Mouse (Mus musculus) frontal cortex, postnatal 10 days (tissue): ENCODE results near the gene Ap2a1.
A peak's percentile ranks its signal among the peaks of the same experiment; 100 is the strongest.

Experiments used
- DNase-seq, 2 experiments: peaks; one replicate each; pipeline ENCODE4 v3.0.0; 2022; ENCODE audit warnings: low spot score in 2 of 2, mixed read lengths in 1 of 2

The Ap2a1 gene

GRCm38 (mm10) chr7:44953561-44953960 lies 24.3 kb upstream of the Ap2a1 start:
- DNase-seq: peak in 1 of 2 experiments; percentile 7

DNA sequence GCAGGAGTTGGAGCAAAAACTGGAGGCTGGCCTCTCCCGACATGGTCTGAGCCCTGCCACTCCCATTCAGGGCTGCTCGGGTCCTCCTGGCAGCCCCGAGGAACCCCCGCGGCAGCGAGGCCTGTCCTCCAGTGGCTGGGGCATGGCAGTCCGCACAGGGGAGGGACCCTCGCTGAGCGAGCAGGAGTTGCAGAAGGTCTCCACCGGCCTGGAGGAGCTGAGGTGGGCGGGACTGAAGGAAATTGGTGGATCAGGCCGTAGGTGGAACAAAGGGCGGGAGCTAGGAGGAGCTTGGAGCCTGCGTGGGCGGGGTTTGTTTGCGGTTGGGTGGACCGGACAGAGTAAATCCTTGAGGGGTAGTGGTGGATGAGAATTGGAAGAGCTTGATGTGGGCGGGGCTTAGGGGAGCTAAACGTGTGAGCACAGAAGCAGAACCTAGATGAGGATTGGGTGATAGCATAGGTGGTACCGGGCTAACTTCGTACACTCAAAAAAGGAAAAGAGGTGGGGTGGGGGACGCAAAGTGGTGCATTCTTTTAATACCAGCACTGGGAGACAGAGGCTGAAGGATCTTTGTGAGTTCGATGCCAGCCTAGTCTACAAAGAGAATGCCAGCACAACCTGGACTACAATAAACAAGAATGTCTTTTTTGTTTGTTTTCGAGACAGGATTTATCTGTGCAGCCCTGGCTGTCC lies 23.5 kb upstream of the Ap2a1 start:
- peak; percentile 80 to 83 for DNase-seq

- DNase-seq: no peak
Measured at GRCm38 (mm10) chr7:44951960-44952359, 22.7 kb upstream of the Ap2a1 start.

- peak in 1 of 2 experiments; percentile 5 for DNase-seq
Measured at GRCm38 (mm10) chr7:44949922-44950321, 20.6 kb upstream of the Ap2a1 start.

- DNase-seq: no peak
Measured at GRCm38 (mm10) chr7:44942904-44943303, 13.6 kb upstream of the Ap2a1 start, which contains the start of gene Tsks. Gene Tsks, plus strand, starts transcription at chr7:44943204.

DNA sequence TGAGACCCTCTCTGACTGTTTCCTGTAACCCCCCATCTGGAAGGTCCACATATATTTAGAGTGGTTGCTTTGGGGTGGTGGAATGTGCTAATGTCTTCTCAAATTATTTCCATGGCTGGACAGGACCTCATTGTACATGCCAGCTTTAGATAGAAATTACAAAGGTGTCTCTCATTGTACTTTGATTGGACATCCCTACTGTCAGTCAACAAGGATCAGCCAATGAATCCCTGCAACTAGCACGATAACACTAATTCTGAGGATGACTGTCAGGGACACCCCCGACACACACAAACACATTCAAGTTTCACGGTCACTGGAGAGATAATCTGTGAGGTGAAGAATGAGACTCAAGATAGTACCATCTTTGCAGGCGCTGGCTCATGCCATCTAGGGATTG lies 9.4 kb upstream of the Ap2a1 start:
- no peak for DNase-seq

DNA sequence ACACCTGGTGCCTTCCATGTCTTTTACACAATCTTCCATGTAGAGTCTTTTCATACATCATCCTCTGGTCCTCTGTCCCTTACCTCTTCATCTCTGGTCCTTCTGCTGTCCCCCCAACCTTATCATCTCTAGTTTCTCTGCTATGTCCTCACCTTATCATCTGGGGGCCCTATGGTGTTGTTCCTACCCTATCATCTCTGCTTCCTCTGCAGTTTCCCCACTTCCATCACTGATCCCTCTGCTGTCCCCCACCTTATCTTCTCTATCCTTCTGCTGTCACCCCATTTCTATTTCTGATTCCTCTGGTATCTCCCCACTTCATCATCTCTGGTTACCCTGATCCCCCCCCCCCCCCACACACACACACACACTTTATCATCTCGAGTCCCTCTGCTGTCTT lies 726 bp downstream of the Ap2a1 start:
- no peak for DNase-seq

DNA sequence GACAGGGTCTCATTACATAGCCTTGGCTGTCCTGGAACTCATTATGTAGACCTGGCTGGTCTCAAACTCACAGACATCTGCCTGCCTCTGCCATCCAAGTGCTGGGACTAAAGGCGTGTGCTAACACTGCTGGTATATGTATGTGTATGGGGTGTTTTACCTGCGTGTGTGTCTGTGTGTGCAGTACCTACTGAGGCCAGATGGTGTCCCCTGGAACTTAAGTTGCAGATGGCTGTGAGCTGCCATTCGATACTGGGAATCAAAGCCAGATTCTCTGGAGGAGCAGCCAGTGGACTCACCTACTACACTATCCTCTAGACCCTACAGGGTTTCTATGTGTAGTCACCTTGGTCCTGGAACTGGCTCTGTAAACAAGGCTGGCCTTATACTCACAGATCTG lies 3.8 kb downstream of the Ap2a1 start:
- DNase-seq: peak in 1 of 2 experiments; percentile 27

DNA sequence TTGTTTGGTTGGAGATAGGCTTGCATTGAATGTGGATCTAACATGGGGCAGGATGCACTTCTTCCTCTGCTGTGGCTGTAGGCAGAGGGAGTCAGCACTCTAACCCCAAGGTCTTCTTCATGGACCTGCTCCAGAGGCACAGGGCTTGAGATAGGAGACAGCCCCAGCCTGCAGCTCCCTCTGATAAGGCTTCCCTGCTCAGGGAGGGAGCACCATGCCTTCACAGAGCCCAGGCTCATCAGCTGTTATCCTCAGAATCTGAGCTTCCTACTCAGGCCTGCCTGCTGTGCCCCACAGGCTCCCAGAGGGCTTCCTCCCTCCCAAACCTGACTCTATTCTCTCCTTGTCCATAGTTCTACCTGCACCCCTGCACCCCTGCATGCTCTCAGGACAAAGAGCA lies 6.8 kb downstream of the Ap2a1 start:
- DNase-seq: no peak

GRCm38 (mm10) chr7:44919127-44919526 lies 10.2 kb downstream of the Ap2a1 start:
- no peak for DNase-seq

DNA sequence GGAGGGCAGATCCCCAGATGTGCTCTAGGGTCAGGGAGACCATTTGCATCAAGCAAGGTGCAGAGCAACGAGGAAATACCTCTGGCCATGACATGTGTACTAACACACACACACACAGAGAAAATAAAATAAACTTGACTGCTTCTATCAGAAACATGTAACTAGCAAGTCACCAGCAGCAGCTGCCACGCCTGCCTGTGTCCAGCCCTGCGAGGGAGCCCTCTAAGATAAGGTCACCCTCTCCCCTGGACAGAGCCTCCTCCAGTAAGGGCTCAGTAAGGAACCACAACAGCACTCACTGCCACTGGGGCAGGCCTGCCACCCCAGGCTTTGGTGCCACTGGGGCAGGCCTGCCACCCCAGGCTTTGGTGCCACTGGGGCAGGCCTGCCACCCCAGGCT lies 11.1 kb downstream of the Ap2a1 start:
- no peak for DNase-seq

DNA sequence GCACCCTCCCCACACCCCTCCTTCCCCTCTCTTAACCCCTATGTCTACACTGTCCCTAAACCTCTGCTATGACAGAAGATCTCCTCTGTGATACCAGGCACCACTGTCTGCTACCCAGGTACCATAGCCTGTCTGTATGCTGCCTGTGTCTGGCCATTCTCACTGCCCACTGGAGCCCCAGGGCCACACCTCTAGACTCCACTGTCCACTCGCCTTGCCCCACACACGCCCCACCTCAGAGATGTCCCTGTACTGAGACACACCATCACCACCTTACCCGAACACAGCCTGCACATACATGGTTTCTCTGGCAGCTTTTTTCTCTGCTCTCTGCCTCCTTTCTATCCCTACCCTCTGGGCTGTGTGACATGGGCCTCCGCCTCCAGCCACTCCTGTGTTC lies 12.4 kb downstream of the Ap2a1 start:
- no peak for DNase-seq

DNA sequence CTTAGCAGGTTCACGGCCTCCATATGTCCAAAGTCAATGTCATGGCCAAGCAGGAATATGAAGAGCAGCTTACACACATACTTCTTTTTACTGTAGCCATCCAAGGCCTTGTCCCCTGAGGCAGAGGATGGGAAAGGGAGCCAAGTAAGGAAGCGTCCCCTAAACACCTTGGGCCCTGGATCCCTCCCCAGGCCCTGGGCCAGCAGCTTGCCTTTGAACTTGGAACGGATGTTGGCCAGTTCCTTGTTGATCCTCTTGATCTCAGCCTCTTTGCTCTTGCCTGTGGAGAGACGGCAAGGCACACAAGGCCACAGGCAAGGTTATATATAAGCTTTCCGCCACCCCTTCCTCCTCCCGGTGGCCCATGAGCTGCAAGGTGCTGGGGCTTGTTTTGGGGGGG lies 13.1 kb downstream of the Ap2a1 start:
- DNase-seq: no peak

DNA sequence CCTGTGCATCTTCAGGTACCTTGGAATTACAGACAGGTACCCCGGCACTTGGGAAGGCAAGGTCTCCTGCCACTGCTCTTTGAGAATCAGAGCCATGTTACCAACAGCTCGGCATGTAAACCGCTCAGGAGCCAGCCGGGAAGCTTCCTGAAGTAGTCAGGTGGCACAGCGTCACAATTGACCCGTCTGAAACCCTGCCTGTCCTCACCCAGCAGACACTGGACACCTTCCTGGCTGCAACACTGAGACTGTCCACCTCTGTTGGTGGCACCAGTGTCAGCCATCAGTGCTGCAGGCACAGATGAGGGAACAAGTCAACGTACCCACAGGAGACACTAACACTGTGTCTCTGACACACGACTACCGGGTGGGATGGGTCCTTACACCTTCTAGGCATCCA lies 14.0 kb downstream of the Ap2a1 start:
- no peak for DNase-seq

GRCm38 (mm10) chr7:44914396-44914795 lies 14.9 kb downstream of the Ap2a1 start:
- no peak for DNase-seq

- no peak for DNase-seq
Measured at GRCm38 (mm10) chr7:44908706-44909476, 20.4 kb downstream of the Ap2a1 start.

DNA sequence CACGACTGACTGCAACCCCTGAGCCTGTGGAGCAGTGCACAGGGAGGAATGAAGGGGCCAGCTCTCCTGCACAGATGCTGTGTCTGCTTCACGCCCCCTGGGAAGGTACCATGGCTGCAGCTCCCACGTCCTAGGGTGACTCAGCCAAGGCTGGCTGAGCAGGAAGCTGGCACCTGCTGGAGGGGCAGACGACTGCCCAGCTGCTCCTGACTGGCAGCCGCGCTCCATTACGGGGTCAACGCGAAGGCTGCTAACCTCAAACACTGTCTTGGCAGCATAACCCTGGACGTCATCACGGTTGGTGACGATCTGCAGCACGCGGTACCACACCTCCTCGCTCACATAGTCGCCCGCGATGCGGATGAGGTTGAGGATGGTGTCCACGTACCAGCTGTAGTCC lies 23.9 kb downstream of the Ap2a1 start:
- no peak for DNase-seq

GRCm38 (mm10) chr7:44901230-44901722 lies 28.0 kb downstream of the Ap2a1 start:
- no peak for DNase-seq

DNA sequence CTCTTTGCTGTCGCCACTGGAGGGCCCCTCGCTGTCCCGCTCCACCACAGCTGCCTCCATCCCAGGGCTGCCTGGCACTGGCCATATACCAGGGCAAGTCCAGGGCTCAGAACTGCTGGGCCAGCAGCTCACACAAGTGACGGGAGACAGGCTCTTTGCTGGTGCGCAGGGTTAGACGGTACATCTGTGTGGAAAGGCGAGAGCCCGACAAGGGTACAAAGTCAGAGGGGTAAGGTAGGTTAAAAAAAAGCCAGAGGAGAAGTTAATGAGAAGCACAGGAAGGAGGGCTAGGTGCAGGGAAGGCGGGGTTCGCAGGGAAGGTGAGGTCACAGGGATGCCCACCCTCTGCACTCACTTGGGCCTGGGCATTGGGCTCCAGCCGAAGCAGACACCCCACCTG lies 28.7 kb downstream of the Ap2a1 start:
- DNase-seq: no peak

DNA sequence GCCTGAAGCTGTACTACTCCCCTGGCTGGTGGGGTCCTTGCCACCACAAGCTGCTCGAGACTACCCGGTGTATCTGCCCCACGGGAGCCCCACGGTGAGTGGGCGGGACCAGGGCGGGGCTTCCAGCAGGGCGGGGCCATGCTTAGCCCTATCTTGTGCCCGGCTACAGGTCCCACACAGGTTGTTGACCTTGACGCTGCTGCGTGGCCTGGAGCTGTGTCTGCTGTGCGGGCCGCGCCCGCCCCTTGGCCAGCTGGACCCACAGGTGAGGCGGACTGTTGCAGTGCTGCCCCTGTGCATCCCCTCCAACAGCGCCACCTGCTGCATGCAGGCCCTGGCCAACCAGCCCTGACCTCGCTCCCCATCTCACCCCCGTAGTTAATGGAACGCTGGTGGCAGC lies 30.7 kb downstream of the Ap2a1 start:
- peak in 1 of 2 experiments; percentile 63 for DNase-seq

DNA sequence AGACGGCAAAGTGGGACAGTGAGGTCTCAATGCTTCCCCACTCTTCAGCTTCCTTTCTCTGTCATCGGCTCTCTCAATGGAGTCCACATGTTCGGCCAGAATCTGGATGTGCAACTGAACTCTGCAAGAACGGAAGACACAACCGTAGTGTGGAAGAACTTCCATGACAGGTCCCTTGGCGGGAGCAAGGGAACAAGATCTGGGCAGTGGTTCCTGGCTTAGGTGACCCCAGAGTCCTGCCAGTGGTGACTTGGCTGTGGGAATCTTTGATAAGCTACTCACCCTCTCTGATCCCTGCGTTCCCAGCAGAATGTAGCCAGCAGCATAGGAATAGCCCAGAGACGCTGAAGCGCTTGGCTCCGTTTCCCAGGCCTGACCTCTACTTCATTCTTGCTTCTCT lies 32.8 kb downstream of the Ap2a1 start:
- no peak for DNase-seq

DNA sequence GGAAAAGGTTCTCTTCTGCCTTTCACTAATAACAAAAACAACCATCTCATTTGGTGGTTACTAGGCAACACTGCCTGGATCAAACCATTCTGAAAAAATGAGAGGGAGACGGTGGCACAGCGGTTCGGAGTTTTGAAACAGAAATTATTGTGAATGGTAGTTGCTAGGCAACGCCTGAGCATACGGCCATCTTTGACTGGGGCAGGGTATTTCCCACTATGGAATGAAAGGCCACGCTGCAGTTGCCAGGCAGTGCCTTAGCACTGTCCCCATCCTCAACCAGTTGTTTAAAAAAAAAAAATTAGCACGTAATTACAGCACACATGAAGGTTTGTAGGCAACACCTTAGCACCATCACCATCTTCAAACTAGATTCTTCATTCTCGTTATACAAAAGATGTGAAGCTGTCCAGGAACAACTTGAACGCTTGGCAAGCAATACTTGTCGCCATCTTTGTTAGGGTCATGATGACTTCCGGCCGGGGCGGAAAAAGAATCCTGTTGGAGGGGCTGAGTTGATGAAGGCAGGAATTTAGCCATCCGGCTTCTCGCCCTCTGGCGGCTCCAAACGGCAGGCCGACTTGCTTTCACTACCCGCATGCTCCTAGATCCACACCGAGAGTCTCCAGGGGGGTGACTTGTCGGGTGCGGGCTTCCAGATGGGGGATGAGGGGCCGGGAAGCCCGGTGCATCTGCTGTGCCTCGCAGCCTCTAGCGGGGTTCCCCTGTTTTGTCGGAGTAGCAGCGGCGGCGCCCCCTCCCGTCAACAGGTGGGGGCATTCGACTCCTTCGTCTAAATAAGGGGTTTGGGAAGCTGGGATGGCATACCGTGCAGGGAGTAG lies 33.5 kb downstream of the Ap2a1 start, which contains the start of gene Fuz:
Gene Fuz (plus strand): TSS at position 487 of the 842 bp plus-strand sequence.
- DNase-seq: peak; percentile 90 to 92
